Mouse (Mus musculus): ENCODE measurements around the gene Gm6657. TPM values are rescaled to one million over a fixed set of nuclear protein-coding genes. Genes with fewer than 3 reads are reported as not detected.

Gm6657 gene
- polyA plus RNA-seq (2015; fragmentation: Nextera tagmentation; extraction: Ambion mirVana): not detected in 2 replicates

GRCm38 (mm10) chr12:78193942-78194341, at the start of gene Gm6657:
Gm6657 (plus strand) TSS chr12:78194242.
- H3K27ac ChIP-seq (ENCODE audit: low read length): no peak within 1 kb of the TSS
- TF ChIP-seq EP300 (IDR thresholded peaks at IDR 0.05): no peak
- no peak for TF ChIP-seq CTCF (IDR thresholded peaks at IDR 0.05)
- ATAC-seq (no peak), DNase-seq (ENCODE audit: low spot score) (no peak)
- H3K9ac ChIP-seq (replicated peaks; ENCODE audit: low read depth): no peak within 1 kb of the TSS
- no peak within 1 kb of the TSS for H3K4me2 ChIP-seq (replicated peaks; ENCODE audit: low read depth, low read length)
- no peaks in the 10 kb centered on the region for H3K4me1 ChIP-seq (ENCODE audit: insufficient read depth, low read depth, low read length)
- no peak within 1 kb of the TSS for H3K4me3 ChIP-seq (ENCODE audit: low read depth, low read length)
- no peaks in the 10 kb centered on the region for H3K36me3 ChIP-seq (ENCODE audit: insufficient read depth, low read length)
- no peaks in the 10 kb centered on the region for H3K27me3 ChIP-seq (replicated peaks; ENCODE audit: insufficient read depth, low read length)
- H3K9me3 ChIP-seq (ENCODE audit: low read length): no peaks in the 10 kb centered on the region

- 33% methylated on average over 7 of the region's 7 CpGs for WGBS
- H3K4me2 ChIP-seq (replicated peaks; ENCODE audit: low read depth, low read length): no peak overlapping the region
These were observed 40.6 kb upstream of the Gm6657 start for GRCm38 (mm10) chr12:78153308-78154002.

DNA sequence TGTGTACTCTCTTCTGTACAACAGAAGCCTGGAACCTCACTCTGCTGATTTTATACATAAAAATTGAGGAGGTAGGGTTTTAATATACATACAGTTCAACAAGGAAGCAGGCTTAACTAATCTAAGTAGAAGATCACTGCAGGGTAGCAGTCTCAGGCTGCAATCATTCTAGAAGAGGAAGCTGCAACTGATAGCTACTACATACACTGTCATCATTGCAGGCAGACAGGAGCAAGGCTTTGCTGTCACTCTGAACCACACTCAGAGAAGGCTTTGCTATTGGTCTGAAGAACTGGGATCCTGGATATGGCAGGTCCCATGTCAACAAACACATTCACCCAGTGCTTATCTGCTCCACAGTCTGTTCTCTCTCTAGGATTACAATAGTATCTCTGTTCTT, 23.9 kb upstream of the Gm6657 start:
- H3K36me3 ChIP-seq (ENCODE audit: insufficient read depth, low read length): no peaks in the 10 kb centered on the region
- H3K9ac ChIP-seq (replicated peaks; ENCODE audit: low read depth): no peak overlapping the region
- H3K27ac ChIP-seq (ENCODE audit: low read length): no peak overlapping the region
- H3K9me3 ChIP-seq (ENCODE audit: low read length): no peaks in the 10 kb centered on the region
- H3K4me1 ChIP-seq (ENCODE audit: insufficient read depth, low read depth, low read length): no peaks in the 10 kb centered on the region
- DNase-seq (ENCODE audit: low spot score): no peak
- no peaks in the 10 kb centered on the region for H3K27me3 ChIP-seq (replicated peaks; ENCODE audit: insufficient read depth, low read length)
- no peak for TF ChIP-seq EP300 (IDR thresholded peaks at IDR 0.05)
- no peak for TF ChIP-seq CTCF (IDR thresholded peaks at IDR 0.05)
- ATAC-seq: no peak
- no peak overlapping the region for H3K4me2 ChIP-seq (replicated peaks; ENCODE audit: low read depth, low read length)
- no peak overlapping the region for H3K4me3 ChIP-seq (ENCODE audit: low read depth, low read length)

More at GRCm38 (mm10) chr12:78153308-78154002, 40.6 kb upstream of the Gm6657 start:
- H3K4me1 ChIP-seq (ENCODE audit: insufficient read depth, low read depth, low read length): no peaks in the 10 kb centered on the region
- no peaks in the 10 kb centered on the region for H3K9me3 ChIP-seq (ENCODE audit: low read length)
- no peaks in the 10 kb centered on the region for H3K36me3 ChIP-seq (ENCODE audit: insufficient read depth, low read length)
- H3K27me3 ChIP-seq (replicated peaks; ENCODE audit: insufficient read depth, low read length): no peaks in the 10 kb centered on the region
- DNase-seq (ENCODE audit: low spot score): no peak
- no peak overlapping the region for H3K4me3 ChIP-seq (ENCODE audit: low read depth, low read length)
- no peak overlapping the region for H3K27ac ChIP-seq (ENCODE audit: low read length)
- H3K9ac ChIP-seq (replicated peaks; ENCODE audit: low read depth): no peak overlapping the region
- ATAC-seq: no peak
- TF ChIP-seq CTCF (IDR thresholded peaks at IDR 0.05) (no peak), EP300 (IDR thresholded peaks at IDR 0.05) (no peak)

GRCm38 (mm10) chr12:78173945-78174344, 20.1 kb upstream of the Gm6657 start:
- Histone ChIP-seq H3K36me3 (ENCODE audit: insufficient read depth, low read length) (no peaks in the 10 kb centered on the region), H3K4me3 (ENCODE audit: low read depth, low read length) (no peak overlapping the region), H3K9me3 (ENCODE audit: low read length) (no peaks in the 10 kb centered on the region), H3K9ac (replicated peaks; ENCODE audit: low read depth) (no peak overlapping the region), H3K27ac (ENCODE audit: low read length) (no peak overlapping the region), H3K4me2 (replicated peaks; ENCODE audit: low read depth, low read length) (no peak overlapping the region), H3K27me3 (replicated peaks; ENCODE audit: insufficient read depth, low read length) (no peaks in the 10 kb centered on the region), H3K4me1 (ENCODE audit: insufficient read depth, low read depth, low read length) (no peaks in the 10 kb centered on the region)
- TF ChIP-seq EP300 (IDR thresholded peaks at IDR 0.05): no peak
- TF ChIP-seq CTCF (IDR thresholded peaks at IDR 0.05): no peak
- no peak for ATAC-seq
- WGBS: 65% methylated on average over 3 of the region's 3 CpGs
- no peak for DNase-seq (ENCODE audit: low spot score)

DNA sequence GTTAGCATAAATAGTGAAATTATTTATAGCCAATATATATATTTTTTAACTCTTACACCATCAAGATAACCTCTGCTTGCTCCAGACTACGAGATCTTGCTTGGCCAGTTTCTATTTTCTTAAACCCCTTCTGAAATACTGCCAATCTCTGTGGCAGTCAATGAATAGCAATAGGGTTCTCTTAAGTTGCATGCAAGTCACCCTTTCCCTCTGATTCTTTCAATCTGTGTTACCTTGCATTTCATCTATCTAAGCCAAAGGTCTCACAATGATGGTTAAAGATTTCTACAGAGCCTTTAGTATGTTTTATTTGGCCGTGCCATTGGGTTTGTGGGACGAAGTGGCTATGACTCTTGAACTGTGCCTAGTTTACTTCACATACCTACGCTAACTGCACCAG, 19.4 kb upstream of the Gm6657 start:
- no peaks in the 10 kb centered on the region for H3K27me3 ChIP-seq (replicated peaks; ENCODE audit: insufficient read depth, low read length)
- DNase-seq (ENCODE audit: low spot score) (no peak), ATAC-seq (no peak)
- no peak overlapping the region for H3K4me2 ChIP-seq (replicated peaks; ENCODE audit: low read depth, low read length)
- TF ChIP-seq EP300 (IDR thresholded peaks at IDR 0.05): no peak
- no peak for TF ChIP-seq CTCF (IDR thresholded peaks at IDR 0.05)
- H3K9ac ChIP-seq (replicated peaks; ENCODE audit: low read depth): no peak overlapping the region
- H3K4me3 ChIP-seq (ENCODE audit: low read depth, low read length): no peak overlapping the region
- H3K36me3 ChIP-seq (ENCODE audit: insufficient read depth, low read length): no peaks in the 10 kb centered on the region
- WGBS: 77% methylated on average over 4 of the region's 4 CpGs
- H3K4me1 ChIP-seq (ENCODE audit: insufficient read depth, low read depth, low read length): no peaks in the 10 kb centered on the region
- no peak overlapping the region for H3K27ac ChIP-seq (ENCODE audit: low read length)
- H3K9me3 ChIP-seq (ENCODE audit: low read length): no peaks in the 10 kb centered on the region

GRCm38 (mm10) chr12:78181452-78181851, 12.6 kb upstream of the Gm6657 start:
- ATAC-seq: no peak
- no peaks in the 10 kb centered on the region for H3K27me3 ChIP-seq (replicated peaks; ENCODE audit: insufficient read depth, low read length)
- no peak for TF ChIP-seq EP300 (IDR thresholded peaks at IDR 0.05)
- no peak for TF ChIP-seq CTCF (IDR thresholded peaks at IDR 0.05)
- H3K4me3 ChIP-seq (ENCODE audit: low read depth, low read length): no peak overlapping the region
- no peak overlapping the region for H3K27ac ChIP-seq (ENCODE audit: low read length)
- DNase-seq (ENCODE audit: low spot score): no peak
- no peaks in the 10 kb centered on the region for H3K36me3 ChIP-seq (ENCODE audit: insufficient read depth, low read length)
- 68% methylated on average over 2 of the region's 2 CpGs for WGBS
- no peak overlapping the region for H3K4me2 ChIP-seq (replicated peaks; ENCODE audit: low read depth, low read length)
- H3K9me3 ChIP-seq (ENCODE audit: low read length): no peaks in the 10 kb centered on the region
- H3K9ac ChIP-seq (replicated peaks; ENCODE audit: low read depth): no peak overlapping the region
- no peaks in the 10 kb centered on the region for H3K4me1 ChIP-seq (ENCODE audit: insufficient read depth, low read depth, low read length)

All from lung, postnatal 0 days (tissue).